Mouse (Mus musculus) hindbrain, embryonic 14.5 days (tissue): Measurements from ENCODE around the gene Gtf2ird2. TPM values are rescaled to one million over a fixed set of nuclear protein-coding genes. Genes with fewer than 3 reads are reported as not detected.

ENCODE experiments used
- ATAC-seq: fragments of 200-750 bp; cut with Nextera tagmentation; 2 replicates; pipeline ENCODE4 v1.8.0; 2017; ENCODE audit warnings: moderate number of reproducible peaks, mild to moderate bottlenecking, moderate TSS enrichment, moderate library complexity; ENCODE audit not compliant: low FRiP score
- DNase-seq: peaks from one replicate; pipeline ENCODE4 v3.0.0-alpha.2; 2015; ENCODE audit warnings: low spot score
- H3K27ac ChIP-seq: fragments of 300-500 bp; sonication (generic); 2 replicates; pipeline ENCODE4 v1.5.1; 2014; ENCODE audit warnings: mild to moderate bottlenecking, moderate library complexity
- H3K27me3 ChIP-seq: fragments of 300-500 bp; sonication (generic); 2 replicates; pipeline ENCODE4 v1.6.1; 2014; ENCODE audit warnings: mild to moderate bottlenecking, low read length, mixed read lengths; ENCODE audit not compliant: control insufficient read depth, insufficient read depth
- H3K36me3 ChIP-seq: fragments of 300-500 bp; sonication (generic); replicated peaks from 2 replicates; pipeline ENCODE4 v1.6.1; 2014; ENCODE audit not compliant: control insufficient read depth, insufficient read depth
- H3K4me1 ChIP-seq: fragments of 300-500 bp; sonication (generic); replicated peaks from 2 replicates; pipeline ENCODE4 v1.6.1; 2014; ENCODE audit warnings: antibody characterized with exemption, low read length, mixed read lengths; ENCODE audit not compliant: control insufficient read depth, insufficient read depth
- H3K4me2 ChIP-seq: fragments of 300-500 bp; sonication (generic); replicated peaks from 2 replicates; pipeline ENCODE4 v1.6.1; 2014; ENCODE audit warnings: mild to moderate bottlenecking, moderate library complexity
- H3K4me3 ChIP-seq: fragments of 300-500 bp; sonication (generic); replicated peaks from 2 replicates; pipeline ENCODE4 v1.5.1; 2014; ENCODE audit warnings: mild to moderate bottlenecking, low read length
- H3K9ac ChIP-seq: fragments of 300-500 bp; sonication (generic); 2 replicates; pipeline ENCODE4 v1.6.1; 2014
- H3K9me3 ChIP-seq: fragments of 300-500 bp; sonication (generic); 2 replicates; pipeline ENCODE4 v1.6.1; 2016; ENCODE audit warnings: low read length; ENCODE audit not compliant: control insufficient read depth
- WGBS: fragments of 180-500 bp; shearing (Covaris S2); extraction: QIAGEN DNeasy Blood & Tissue Kit; methylation state at CpG from one replicate; pipeline ENCODE4 v1.1.7; 2014; 5-methylcytosine and 5-hydroxymethylcytosine counted together
- polyA plus RNA-seq: library from polyadenylated mRNA; unstranded; fragments of >200 nt; fragmentation: Nextera tagmentation; extraction: Ambion mirVana; gene quantifications from 2 replicates; pipeline ENCODE4 v1.2.1, GENCODE M21; 2014

Gtf2ird2 gene
- polyA plus RNA-seq, 1 experiment from 2014 or later, result 11.6 TPM

DNA sequence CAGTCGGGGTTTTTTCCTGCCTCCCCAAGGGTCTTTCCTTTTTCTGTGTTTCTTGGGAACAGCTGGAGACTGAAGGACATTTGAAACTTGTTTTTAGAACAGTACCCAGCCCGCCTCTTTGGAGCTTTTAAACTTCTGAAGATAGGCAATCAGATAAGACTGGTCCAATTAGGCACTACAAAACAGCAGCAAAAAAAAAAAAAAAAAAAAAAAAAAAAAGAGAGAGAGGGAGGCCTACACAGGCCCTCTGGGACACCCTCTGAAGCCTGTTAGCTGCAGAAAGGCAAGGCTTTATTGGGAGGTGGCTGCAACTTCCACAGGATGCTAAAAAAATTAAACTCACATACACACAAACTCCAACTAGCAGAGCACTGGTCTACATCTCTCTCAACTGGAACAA, 82.1 kb downstream of the Gtf2ird2 start:
- Histone ChIP-seq H3K4me1 (no peaks in the 10 kb centered on the region), H3K36me3 (peaks cover 94% of the 10 kb centered on the region), H3K27me3 (no peaks in the 10 kb centered on the region), H3K4me3 (no peak overlapping the region), H3K9ac (no peak overlapping the region), H3K4me2 (no peak overlapping the region), H3K9me3 (no peaks in the 10 kb centered on the region), H3K27ac (no peak overlapping the region)
- 93% methylated on average over 2 of the region's 2 CpGs for WGBS
- ATAC-seq, result no peak
- no peak for DNase-seq

DNA sequence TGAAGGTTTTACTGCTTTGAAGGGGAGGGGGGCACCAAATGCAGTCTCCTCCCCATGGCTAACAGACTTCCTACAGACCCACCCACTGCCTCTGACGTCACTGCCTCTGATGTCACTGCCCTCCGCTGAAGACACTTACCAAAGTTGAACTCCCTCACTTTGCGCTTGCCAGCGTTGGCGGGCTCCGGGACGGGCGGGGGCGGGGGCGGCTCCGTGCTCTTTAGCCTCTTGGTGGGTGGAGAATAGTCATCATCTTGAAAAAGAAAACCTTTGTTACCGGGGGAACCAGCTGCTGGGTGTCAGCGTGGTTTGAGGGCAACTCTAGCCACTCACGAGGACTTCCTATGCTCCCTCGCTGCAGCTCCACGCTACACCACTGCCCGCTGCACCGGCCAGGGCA, 82.6 kb downstream of the Gtf2ird2 start:
- WGBS, result 83% methylated on average over 18 of the region's 18 CpGs

DNA sequence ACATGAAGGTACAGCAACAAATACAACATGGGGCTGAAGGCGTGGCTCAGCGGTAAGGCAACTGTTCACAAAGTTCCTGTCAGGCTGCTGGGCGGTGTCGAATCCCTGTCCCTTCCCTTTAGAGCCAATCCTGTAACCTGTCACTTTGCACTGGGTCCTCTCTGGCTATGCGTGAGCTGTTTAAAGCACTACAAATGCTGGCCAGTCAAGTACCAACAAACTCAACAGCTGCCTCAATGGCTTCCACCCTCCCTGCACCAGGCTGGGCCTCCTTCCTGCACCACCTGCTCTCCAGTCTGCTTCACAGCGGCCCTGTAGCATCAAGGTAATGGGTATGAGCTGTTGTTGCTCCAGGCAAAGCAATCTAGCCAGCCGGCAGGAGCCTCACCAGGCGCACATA, 84.9 kb downstream of the Gtf2ird2 start:
- WGBS, result 95% methylated on average over 8 of the region's 8 CpGs
- Histone ChIP-seq H3K27ac (no peak overlapping the region), H3K27me3 (no peaks in the 10 kb centered on the region), H3K4me2 (no peak overlapping the region), H3K4me1 (no peaks in the 10 kb centered on the region), H3K9ac (no peak overlapping the region), H3K36me3 (peaks cover 93% of the 10 kb centered on the region), H3K9me3 (no peaks in the 10 kb centered on the region), H3K4me3 (no peak overlapping the region)
- DNase-seq, result no peak
- no peak for ATAC-seq

More for the DNA sequence above, 82.6 kb downstream of the Gtf2ird2 start:
- H3K9ac ChIP-seq, result no peak overlapping the region
- no peak overlapping the region for H3K4me2 ChIP-seq
- H3K4me3 ChIP-seq, result no peak overlapping the region
- no peaks in the 10 kb centered on the region for H3K4me1 ChIP-seq
- peaks cover 93% of the 10 kb centered on the region for H3K36me3 ChIP-seq
- no peaks in the 10 kb centered on the region for H3K27me3 ChIP-seq
- ATAC-seq, result no peak
- H3K9me3 ChIP-seq, result no peaks in the 10 kb centered on the region
- H3K27ac ChIP-seq, result no peak overlapping the region
- DNase-seq, result no peak

DNA sequence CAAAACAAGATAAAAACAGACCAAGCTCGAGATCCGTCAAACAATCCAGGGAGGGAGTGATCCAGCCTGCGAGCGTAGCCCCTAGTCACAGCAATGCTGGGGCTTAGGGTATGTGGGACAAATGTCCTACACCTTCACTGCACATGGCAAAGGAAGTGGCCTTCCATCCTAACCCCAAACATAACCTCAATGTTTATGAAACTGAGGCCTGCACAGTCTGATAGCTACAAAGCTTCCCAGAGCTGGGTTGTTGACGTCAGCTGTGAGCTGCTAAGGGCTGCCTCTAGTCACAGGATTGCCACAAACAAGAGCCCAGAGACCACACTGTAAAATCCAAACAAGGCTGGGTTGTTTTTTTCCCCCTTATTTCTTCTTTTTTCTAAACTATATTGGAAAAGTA, 85.9 kb downstream of the Gtf2ird2 start:
- ATAC-seq (no peak), DNase-seq (no peak)
- no peak overlapping the region for H3K4me3 ChIP-seq
- H3K4me1 ChIP-seq, result no peaks in the 10 kb centered on the region
- H3K27ac ChIP-seq, result no peak overlapping the region
- no peaks in the 10 kb centered on the region for H3K9me3 ChIP-seq
- no peaks in the 10 kb centered on the region for H3K27me3 ChIP-seq
- H3K9ac ChIP-seq, result no peak overlapping the region
- WGBS, result 96% methylated on average over 5 of the region's 5 CpGs
- H3K4me2 ChIP-seq, result no peak overlapping the region
- peaks cover 92% of the 10 kb centered on the region for H3K36me3 ChIP-seq

DNA sequence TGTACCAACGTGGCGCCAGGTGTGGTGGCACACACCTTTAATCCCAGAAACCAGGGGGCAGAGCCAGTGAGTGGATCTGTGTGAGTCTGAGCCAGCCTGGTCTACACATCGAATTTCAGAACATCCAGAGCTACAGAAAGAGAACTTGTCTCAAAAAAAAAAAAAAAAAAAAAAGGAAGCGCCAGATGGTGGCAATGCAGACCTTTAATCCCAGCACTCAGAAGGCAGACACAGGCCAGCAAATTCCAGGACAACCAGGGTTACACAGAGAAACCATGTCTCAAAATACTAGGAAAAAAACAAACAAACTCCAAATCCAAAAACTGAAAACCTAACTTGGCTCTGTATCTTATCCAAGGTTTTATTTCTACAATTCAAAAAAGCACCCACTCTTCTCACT, 86.7 kb downstream of the Gtf2ird2 start:
- Histone ChIP-seq H3K9ac (no peak overlapping the region), H3K36me3 (peaks cover 92% of the 10 kb centered on the region), H3K27me3 (no peaks in the 10 kb centered on the region), H3K4me2 (no peak overlapping the region), H3K4me3 (no peak overlapping the region), H3K9me3 (no peaks in the 10 kb centered on the region), H3K4me1 (no peaks in the 10 kb centered on the region), H3K27ac (no peak overlapping the region)
- whole genome bisulfite sequencing, result 91% methylated on average over 3 of the region's 4 CpGs
- ATAC-seq (no peak), DNase-seq (no peak)

DNA sequence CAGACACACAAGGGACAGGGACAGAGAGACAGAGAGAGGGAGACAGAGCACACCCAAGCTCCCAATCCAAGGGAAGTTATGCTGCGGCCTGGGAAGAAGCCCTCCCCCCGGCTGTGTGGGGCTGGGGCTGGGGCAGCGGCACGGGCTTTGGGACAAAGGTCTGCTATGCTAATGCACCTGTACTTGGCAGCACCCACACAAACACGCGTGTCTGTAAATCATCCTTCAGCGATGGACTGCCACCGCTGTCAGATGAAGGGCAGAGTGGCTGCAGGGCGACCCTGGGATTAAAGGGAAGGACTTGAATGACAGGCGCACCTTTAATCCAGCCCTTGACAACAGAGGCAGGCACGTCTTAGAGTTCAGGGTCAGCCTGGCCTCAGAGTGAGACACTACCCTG, 87.6 kb downstream of the Gtf2ird2 start:
- no peaks in the 10 kb centered on the region for H3K27me3 ChIP-seq
- DNase-seq, result no peak
- H3K4me2 ChIP-seq, result no peak overlapping the region
- no peaks in the 10 kb centered on the region for H3K9me3 ChIP-seq
- no peak overlapping the region for H3K4me3 ChIP-seq
- 92% methylated on average over 11 of the region's 11 CpGs for WGBS
- ATAC-seq, result no peak
- H3K4me1 ChIP-seq, result no peaks in the 10 kb centered on the region
- peaks cover 92% of the 10 kb centered on the region for H3K36me3 ChIP-seq
- no peak overlapping the region for H3K9ac ChIP-seq
- no peak overlapping the region for H3K27ac ChIP-seq

DNA sequence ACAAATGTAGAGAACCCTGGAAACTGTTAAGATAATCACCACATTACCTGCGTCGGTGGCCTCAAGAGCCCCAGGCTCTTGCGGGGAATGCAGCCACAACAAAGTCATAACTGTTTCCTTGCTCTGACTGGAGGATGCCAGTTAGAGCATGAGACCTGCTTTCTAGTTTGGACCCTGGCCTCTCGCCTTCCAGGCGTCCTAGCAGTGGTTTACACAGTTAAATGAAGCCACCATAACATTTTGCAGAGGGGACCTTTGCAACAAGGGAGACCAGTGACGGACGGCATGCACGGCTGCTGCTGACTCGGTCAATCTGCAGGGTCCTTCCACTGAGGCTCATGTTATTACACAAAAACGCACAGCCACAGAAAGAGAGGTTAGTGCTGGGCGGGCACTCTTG, 88.9 kb downstream of the Gtf2ird2 start:
- 86% methylated on average over 11 of the region's 11 CpGs for WGBS
- DNase-seq, result no peak
- Histone ChIP-seq H3K27ac (no peak overlapping the region), H3K9me3 (no peaks in the 10 kb centered on the region), H3K36me3 (peaks cover 92% of the 10 kb centered on the region), H3K4me1 (no peaks in the 10 kb centered on the region), H3K27me3 (no peaks in the 10 kb centered on the region), H3K4me2 (no peak overlapping the region), H3K9ac (no peak overlapping the region), H3K4me3 (no peak overlapping the region)
- ATAC-seq, result no peak

DNA sequence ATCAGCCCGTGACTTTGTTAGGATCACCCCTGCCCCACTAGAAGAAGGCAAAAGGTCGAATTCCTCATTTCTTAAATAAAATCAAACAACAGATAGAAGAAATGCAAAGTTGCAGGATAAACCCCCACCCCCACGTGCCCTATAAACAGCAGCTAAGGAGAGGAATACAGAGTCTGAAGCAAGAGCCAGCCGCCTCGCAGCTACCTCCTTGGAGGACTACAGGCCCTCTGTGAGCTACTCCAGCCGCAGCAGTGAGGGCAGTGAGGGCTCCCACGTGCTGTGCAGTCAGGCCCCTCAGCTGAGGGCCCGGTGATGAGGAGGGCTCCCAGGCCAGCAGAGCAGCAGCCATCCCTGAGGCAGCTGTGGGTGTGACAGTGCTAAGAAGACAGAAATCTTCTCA, 89.9 kb downstream of the Gtf2ird2 start:
- Histone ChIP-seq H3K36me3 (peaks cover 90% of the 10 kb centered on the region), H3K9ac (no peak overlapping the region), H3K27ac (no peak overlapping the region), H3K4me1 (no peaks in the 10 kb centered on the region), H3K4me2 (no peak overlapping the region), H3K4me3 (no peak overlapping the region), H3K27me3 (no peaks in the 10 kb centered on the region), H3K9me3 (no peaks in the 10 kb centered on the region)
- DNase-seq (no peak), ATAC-seq (no peak)
- WGBS, result 90% methylated on average over 8 of the region's 8 CpGs

Other genes starting within 250 kb of the Gtf2ird2 start
- 28.1 and 31.9 TPM in 2 replicates for gene Castor2, start 84.3 kb upstream of the Gtf2ird2 start, polyA plus RNA-seq
- 16.6 and 17.5 TPM in 2 replicates for gene Rcc1l, start 7.2 kb upstream of the Gtf2ird2 start, polyA plus RNA-seq
- 2.3 and 2.6 TPM in 2 replicates for gene Ncf1, start 45.6 kb downstream of the Gtf2ird2 start, polyA plus RNA-seq
- 126 TPM in 2 replicates for gene Gtf2i, start 130.7 kb downstream of the Gtf2ird2 start, polyA plus RNA-seq